Mouse (Mus musculus) limb, embryonic 13.5 days (tissue): ENCODE results near the gene L3hypdh. TPM values are rescaled to one million over a fixed set of nuclear protein-coding genes. Genes with fewer than 3 reads are reported as not detected.

Experiments used
- microRNA-seq: library from miRNA; unstranded; fragments of <30 nt; microRNA quantifications from one replicate; pipeline ENCODE4, GENCODE M21; 2016
- polyA plus RNA-seq: library from polyadenylated mRNA; unstranded; fragments of >200 nt; fragmentation: Nextera tagmentation; extraction: Ambion mirVana; gene quantifications from 2 replicates; pipeline ENCODE4 v1.2.1, GENCODE M21; 2015

L3hypdh gene
- polyA plus RNA-seq, 1 experiment from 2014 or later = 17.9 TPM

Small RNA genes within 50 kb of the gene (microRNA-seq; reads per million reads assigned to microRNA genes)
- gene Gm24466 = not detected

Other genes with a start within 250 kb of the L3hypdh start
- 0.38 and 0.83 TPM in 2 replicates for gene Gpr135, start 14.3 kb downstream of the L3hypdh start, polyA plus RNA-seq
- 78.2 and 83.9 TPM in 2 replicates for gene Jkamp, start 150 bp upstream of the L3hypdh start, polyA plus RNA-seq
- gene Ccdc175, start 99.6 kb upstream of the L3hypdh start, polyA plus RNA-seq = not detected in 2 replicates